Mouse (Mus musculus) limb, embryonic 13.5 days (tissue): ENCODE measurements at regions not wholly inside any gene's neighbourhood (a gene's known extent, or its start where the extent isn't known, plus 50 kb on each side); places are given as distances from the start of the nearest gene placed in this dataset.
A peak's percentile ranks its signal among the peaks of the same experiment; 100 is the strongest.

Source experiments
- ATAC-seq: fragments of 200-750 bp; cut with Nextera tagmentation; 2 replicates; pipeline ENCODE4 v1.8.0; 2017; ENCODE audit warnings: low read depth, moderate number of reproducible peaks, moderate TSS enrichment; ENCODE audit not compliant: low FRiP score
- H3K27ac ChIP-seq: fragments of 300-500 bp; sonication (generic); 2 replicates; pipeline ENCODE4 v1.5.1; 2015; ENCODE audit warnings: inconsistent platforms, mild to moderate bottlenecking, moderate library complexity
- H3K27me3 ChIP-seq: fragments of 300-500 bp; sonication (generic); 2 replicates; pipeline ENCODE4 v1.6.1; 2015; ENCODE audit warnings: mild to moderate bottlenecking, inconsistent platforms
- H3K36me3 ChIP-seq: fragments of 300-500 bp; sonication (generic); 2 replicates; pipeline ENCODE4 v1.6.1; 2015; ENCODE audit warnings: inconsistent platforms, mild to moderate bottlenecking, moderate library complexity
- H3K4me1 ChIP-seq: fragments of 300-500 bp; sonication (generic); 2 replicates; pipeline ENCODE4 v1.6.1; 2015; ENCODE audit warnings: inconsistent platforms
- H3K4me2 ChIP-seq: fragments of 300-500 bp; sonication (generic); replicated peaks from 2 replicates; pipeline ENCODE4 v1.6.1; 2015; ENCODE audit warnings: inconsistent platforms, mild to moderate bottlenecking, moderate library complexity
- H3K4me3 ChIP-seq: fragments of 300-500 bp; sonication (generic); 2 replicates; pipeline ENCODE4 v1.5.1; 2015; ENCODE audit warnings: moderate library complexity, mild to moderate bottlenecking, inconsistent platforms
- H3K9ac ChIP-seq: fragments of 300-500 bp; sonication (generic); 2 replicates; pipeline ENCODE4 v1.6.1; 2015; ENCODE audit warnings: mild to moderate bottlenecking, inconsistent platforms
- H3K9me3 ChIP-seq: fragments of 300-500 bp; sonication (generic); 2 replicates; pipeline ENCODE4 v1.6.1; 2016; ENCODE audit warnings: inconsistent platforms
- WGBS: fragments of 180-500 bp; shearing (Covaris S2); methylation state at CpG from one replicate; pipeline ENCODE4 v1.1.7; 2015; 5-methylcytosine and 5-hydroxymethylcytosine counted together

DNA sequence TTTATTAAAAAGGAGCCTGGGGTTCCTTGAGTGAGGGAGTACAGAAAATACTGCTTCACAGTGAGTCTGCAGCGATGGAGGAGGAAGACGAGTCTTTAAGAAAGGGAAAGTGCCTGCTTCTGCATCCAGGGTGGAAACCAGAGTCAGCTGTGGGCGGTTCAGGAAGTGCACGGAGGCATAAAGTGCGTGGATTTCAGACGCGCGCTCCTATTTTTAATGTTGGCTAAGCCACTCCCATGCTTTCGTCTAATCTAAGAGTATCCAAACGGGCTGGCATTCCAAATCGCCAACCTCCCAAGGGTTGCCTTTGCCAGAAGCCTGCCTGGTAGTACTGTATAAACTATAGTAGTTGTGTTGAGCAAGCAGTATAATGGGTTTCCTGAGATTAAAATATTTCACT lies 50.4 kb upstream of the Nap1l1 start:
- Histone ChIP-seq H3K4me3 (no peak overlapping the region), H3K9me3 (no peaks in the 10 kb centered on the region), H3K9ac (no peak overlapping the region), H3K36me3 (no peaks in the 10 kb centered on the region), H3K4me1 (peaks cover 23% of the 10 kb centered on the region), H3K27ac (no peak overlapping the region), H3K27me3 (no peaks in the 10 kb centered on the region), H3K4me2 (peak overlapping the region; percentile 47)
- no peak for ATAC-seq
- WGBS = 50% methylated on average over 11 of the region's 11 CpGs
